Mouse (Mus musculus) kidney, adult 2 months (tissue): ENCODE results near the gene Olfr170.
"Not testable (repeated sequence)": the region's sequence is repeated elsewhere in the genome, so short reads cannot be mapped to it uniquely, and the experiment has no call there.

ENCODE experiments used
- CTCF ChIP-seq: fragments of 200-500 bp; conservative IDR thresholded peaks from 2 replicates; pipeline ENCODE4 v1.5.1; 2011; ENCODE audit warnings: low read depth, mild to moderate bottlenecking, control low read depth, low read length, moderate library complexity, mixed read lengths; ENCODE audit not compliant: insufficient read depth, insufficient read length
- POLR2A ChIP-seq: fragments of 200-500 bp; IDR thresholded peaks from one replicate; pipeline ENCODE4 v1.6.1; 2011; ENCODE audit warnings: low read depth, low read length, control low read depth

- TF ChIP-seq POLR2A, CTCF: not testable (repeated sequence)
Measured at GRCm38 (mm10) chr16:19571709-19572108, 40.0 kb downstream of the Olfr170 start, which contains the start of gene Olfr169.
